15 mouse cellular contexts compared by ENCODE assay signal in genomic region chr8:70317872-70318271, GRCm38 (mm10). TPM values are rescaled to one million over a fixed set of nuclear protein-coding genes. Genes with fewer than 3 reads are reported as not detected.
DNase-seq lines count a peak whose midpoint lies in the region; ATAC-seq and TF ChIP-seq lines count a peak whose summit lies in the region.
"Had no signal": no experiment of that assay in that cellular context is flagged by ENCODE, and none has a peak within 500 bp of the region (broad histone marks: within the 10 kb centered on the region; RNA-seq: fewer than 3 reads in every experiment).

No protein-coding gene starts in this region.

- no peak for ATAC-seq in limb, embryonic 13.5 days (ENCODE audit: low FRiP score, low read depth)
- no peak for ATAC-seq in neural tube, embryonic 13.5 days (ENCODE audit: low read depth)
- no peak for ATAC-seq in liver, embryonic 12.5 days

- no peak overlapping the region for H3K4me2 ChIP-seq in limb, embryonic 13.5 days (replicated peaks)
- H3K4me2 ChIP-seq in neural tube, embryonic 13.5 days, result peak overlapping the region; percentile 82
- H3K4me2 ChIP-seq in liver, embryonic 12.5 days, result no peak overlapping the region

- WGBS in limb, embryonic 13.5 days, result 83% methylated on average over 5 of the region's 5 CpGs
- WGBS in neural tube, embryonic 13.5 days, result 90% methylated on average over 5 of the region's 5 CpGs
- WGBS in liver, embryonic 12.5 days (ENCODE audit: insufficient replicate concordance), result 60% methylated on average over 5 of the region's 5 CpGs

- H3K4me1 ChIP-seq in limb, embryonic 13.5 days, result peaks cover 31% of the 10 kb centered on the region
- peaks cover 37% of the 10 kb centered on the region for H3K4me1 ChIP-seq in neural tube, embryonic 13.5 days (replicated peaks)
- peaks cover 22% of the 10 kb centered on the region for H3K4me1 ChIP-seq in liver, embryonic 12.5 days

- peaks cover 35% of the 10 kb centered on the region for H3K36me3 ChIP-seq in limb, embryonic 13.5 days
- peaks cover 52% of the 10 kb centered on the region for H3K36me3 ChIP-seq in neural tube, embryonic 13.5 days
- peaks cover 10% of the 10 kb centered on the region for H3K36me3 ChIP-seq in liver, embryonic 12.5 days

- H3K27me3 ChIP-seq in limb, embryonic 13.5 days, result no peaks in the 10 kb centered on the region
- H3K27me3 ChIP-seq in neural tube, embryonic 13.5 days, result no peaks in the 10 kb centered on the region
- H3K27me3 ChIP-seq in liver, embryonic 12.5 days (replicated peaks), result peaks cover 51% of the 10 kb centered on the region
- H3K27me3 ChIP-seq: lung, embryonic 15.5 days had no signal

- no peaks in the 10 kb centered on the region for H3K9me3 ChIP-seq in limb, embryonic 13.5 days
- no peaks in the 10 kb centered on the region for H3K9me3 ChIP-seq in neural tube, embryonic 13.5 days
- no peaks in the 10 kb centered on the region for H3K9me3 ChIP-seq in liver, embryonic 12.5 days (replicated peaks)
- H3K9me3 ChIP-seq: lung, embryonic 15.5 days had no signal

- H3K4me3 ChIP-seq in gastrocnemius, adult 2 months, result peak overlapping the region; percentile 82
- H3K4me3 ChIP-seq in limb, embryonic 13.5 days, result no peak overlapping the region
- 0 out of 2 replicates have a peak overlapping the region, but pooled peaks have one; percentile 68 for H3K4me3 ChIP-seq in neural tube, embryonic 13.5 days
- no peak overlapping the region for H3K4me3 ChIP-seq in liver, embryonic 12.5 days
- H3K4me3 ChIP-seq: erythroblast, embryonic 14.5 days; lung, embryonic 15.5 days had no signal

- no peak overlapping the region for H3K9ac ChIP-seq in limb, embryonic 13.5 days
- H3K9ac ChIP-seq in neural tube, embryonic 13.5 days, result peak overlapping the region; percentile 84; the same call in 1 of the 2 replicates
- no peak overlapping the region for H3K9ac ChIP-seq in liver, embryonic 12.5 days
- H3K9ac ChIP-seq: lung, embryonic 15.5 days had no signal

- DNase-seq in gastrocnemius, adult 2 months, result peak; percentile 84
- DNase-seq in gastrocnemius, postnatal 4 days (ENCODE audit: low spot score in 2 of 2), result no peak
- peak; percentile 30 for DNase-seq in gastrocnemius, postnatal 14 days
- no peak for DNase-seq in kidney, postnatal 4 days
- DNase-seq in layer of hippocampus, adult 8-10 months (ENCODE audit: low spot score in 2 of 2), result no peak
- DNase-seq: cerebellum, adult 11 months; heart, adult 18-20 months; thymus, adult 2 months had no signal

- TF ChIP-seq CTCF in gastrocnemius, adult 2 months (IDR thresholded peaks at IDR 0.05), result no peak

- intact Hi-C loops in gastrocnemius, adult 2 months (cut with DNase I), result no loop called here
- intact Hi-C loops in gastrocnemius, postnatal 14 days (cut with DNase I; ENCODE audit: low total_unique reads), result no loop called here

- peak overlapping the region; percentile 95 for H3K27ac ChIP-seq in gastrocnemius, adult 2 months
- peak overlapping the region; percentile 28; the same call in 1 of the 2 replicates for H3K27ac ChIP-seq in limb, embryonic 13.5 days
- H3K27ac ChIP-seq in neural tube, embryonic 13.5 days (replicated peaks), result peak overlapping the region; percentile 93
- H3K27ac ChIP-seq in liver, embryonic 12.5 days, result no peak overlapping the region
- H3K27ac ChIP-seq: kidney, postnatal 0 days; lung, embryonic 15.5 days had no signal

RNA-seq across cellular contexts. Expression of gene Cers1, which starts 2.3 kb away (rescaled TPM):
- 10 to 100 TPM; 14.0 to 23.3 TPM for total RNA-seq in gastrocnemius, adult 2 months (2021)
- 10 to 100 TPM; 23.1 to 24.4 TPM for total RNA-seq in gastrocnemius, postnatal 4 days (2021)
- total RNA-seq in gastrocnemius, postnatal 14 days (2021), result 10 to 100 TPM; 14.5 to 24.5 TPM
- polyA plus RNA-seq in limb, embryonic 13.5 days (2015; fragmentation: Nextera tagmentation; extraction: Ambion mirVana), result 10.0 and 10.2 TPM in 2 replicates
- 23.3 and 26.2 TPM in 2 replicates for polyA plus RNA-seq in neural tube, embryonic 13.5 days (2015; fragmentation: Nextera tagmentation; extraction: Ambion mirVana)
- polyA plus RNA-seq in liver, embryonic 12.5 days (2016; fragmentation: Nextera tagmentation; extraction: Ambion mirVana), result 0.45 and 0.63 TPM in 2 replicates
- total RNA-seq in layer of hippocampus, adult 8-10 months (2022), result 100 to 1,000 TPM in 3 of 4 experiments, 10 to 100 TPM in 1; 99.3 to 118 (median 106) TPM
- total RNA-seq: common myeloid progenitor, adult 5-6 weeks had no signal
- polyA plus RNA-seq: erythroblast, embryonic 14.5 days had no signal

RNA-seq across cellular contexts. Expression of gene Gdf1, which starts 11.7 kb away (rescaled TPM):
- total RNA-seq in gastrocnemius, adult 2 months (2021), result 1 to 10 TPM in 1 of 2 experiments, not detected in 1; 1.0 TPM
- 1 to 10 TPM; 3.5 to 4.0 TPM for total RNA-seq in gastrocnemius, postnatal 4 days (2021)
- 1 to 10 TPM; 1.3 to 2.8 TPM for total RNA-seq in gastrocnemius, postnatal 14 days (2021)
- 0.78 and 2.7 TPM in 2 replicates for polyA plus RNA-seq in limb, embryonic 13.5 days (2015; fragmentation: Nextera tagmentation; extraction: Ambion mirVana)
- 2.4 and 3.3 TPM in 2 replicates for polyA plus RNA-seq in neural tube, embryonic 13.5 days (2015; fragmentation: Nextera tagmentation; extraction: Ambion mirVana)
- polyA plus RNA-seq in liver, embryonic 12.5 days (2016; fragmentation: Nextera tagmentation; extraction: Ambion mirVana), result 1.0 and 1.5 TPM in 2 replicates
- 10 to 100 TPM in 2 of 4 experiments, 1 to 10 TPM in 1, not detected in 1; 4.8 to 16.4 (median 11.3) TPM for total RNA-seq in layer of hippocampus, adult 8-10 months (2022)
- total RNA-seq: common myeloid progenitor, adult 5-6 weeks had no signal

RNA-seq across cellular contexts. Expression of gene Cope, which starts 15.6 kb away (rescaled TPM):
- 100 to 1,000 TPM; 118 to 128 TPM for total RNA-seq in gastrocnemius, adult 2 months (2021)
- total RNA-seq in gastrocnemius, postnatal 4 days (2021), result 100 to 1,000 TPM; 168 to 177 TPM
- 100 to 1,000 TPM; 123 to 134 TPM for total RNA-seq in gastrocnemius, postnatal 14 days (2021)
- 340 and 345 TPM in 2 replicates for polyA plus RNA-seq in limb, embryonic 13.5 days (2015; fragmentation: Nextera tagmentation; extraction: Ambion mirVana)
- polyA plus RNA-seq in neural tube, embryonic 13.5 days (2015; fragmentation: Nextera tagmentation; extraction: Ambion mirVana), result 271 and 278 TPM in 2 replicates
- 205 and 212 TPM in 2 replicates for polyA plus RNA-seq in liver, embryonic 12.5 days (2016; fragmentation: Nextera tagmentation; extraction: Ambion mirVana)
- 100 to 1,000 TPM; 127 to 152 (median 135) TPM for total RNA-seq in layer of hippocampus, adult 8-10 months (2022)

RNA-seq across cellular contexts. Expression of gene Ddx49, which starts 15.6 kb away (rescaled TPM):
- total RNA-seq in gastrocnemius, adult 2 months (2021), result 10 to 100 TPM; 29.9 to 30.0 TPM
- 10 to 100 TPM; 42.8 to 42.9 TPM for total RNA-seq in gastrocnemius, postnatal 4 days (2021)
- total RNA-seq in gastrocnemius, postnatal 14 days (2021), result 10 to 100 TPM; 25.3 to 27.5 TPM
- polyA plus RNA-seq in limb, embryonic 13.5 days (2015; fragmentation: Nextera tagmentation; extraction: Ambion mirVana), result 55.8 and 60.9 TPM in 2 replicates
- 41.9 and 51.9 TPM in 2 replicates for polyA plus RNA-seq in neural tube, embryonic 13.5 days (2015; fragmentation: Nextera tagmentation; extraction: Ambion mirVana)
- 37.0 and 40.0 TPM in 2 replicates for polyA plus RNA-seq in liver, embryonic 12.5 days (2016; fragmentation: Nextera tagmentation; extraction: Ambion mirVana)
- total RNA-seq in layer of hippocampus, adult 8-10 months (2022), result 10 to 100 TPM; 49.2 to 55.5 (median 54.6) TPM

RNA-seq across cellular contexts. Expression of gene Upf1, which starts 35.2 kb away (rescaled TPM):
- total RNA-seq in gastrocnemius, adult 2 months (2021), result 10 to 100 TPM; 28.1 to 35.1 TPM
- 10 to 100 TPM; 45.0 to 47.9 TPM for total RNA-seq in gastrocnemius, postnatal 4 days (2021)
- total RNA-seq in gastrocnemius, postnatal 14 days (2021), result 10 to 100 TPM; 31.6 to 35.0 TPM
- polyA plus RNA-seq in limb, embryonic 13.5 days (2015; fragmentation: Nextera tagmentation; extraction: Ambion mirVana), result 18.7 and 19.5 TPM in 2 replicates
- 16.3 and 17.3 TPM in 2 replicates for polyA plus RNA-seq in neural tube, embryonic 13.5 days (2015; fragmentation: Nextera tagmentation; extraction: Ambion mirVana)
- polyA plus RNA-seq in liver, embryonic 12.5 days (2016; fragmentation: Nextera tagmentation; extraction: Ambion mirVana), result 30.4 and 30.5 TPM in 2 replicates
- 10 to 100 TPM; 57.9 to 73.1 (median 65.4) TPM for total RNA-seq in layer of hippocampus, adult 8-10 months (2022)

Comparison
In these comparisons a context has a peak if more than half of its experiments do, and no peak if none do; other contexts are left out.
1. DNase-seq: peak in gastrocnemius, adult 2 months (single experiment) and gastrocnemius, postnatal 14 days (single experiment); none in gastrocnemius, postnatal 4 days (0 of 2), kidney, postnatal 4 days (0 of 2) and layer of hippocampus, adult 8-10 months (0 of 2).
2. H3K4me3 ChIP-seq: peak in gastrocnemius, adult 2 months (single experiment) and neural tube, embryonic 13.5 days (single experiment); none in limb, embryonic 13.5 days (single experiment) and liver, embryonic 12.5 days (single experiment).